Mouse (Mus musculus) limb, embryonic 12.5 days (tissue): ENCODE results near the gene 1110017D15Rik. TPM values are rescaled to one million over a fixed set of nuclear protein-coding genes. Genes with fewer than 3 reads are reported as not detected.

Experiments
- ATAC-seq: fragments of 200-750 bp; cut with Nextera tagmentation; 2 replicates; pipeline ENCODE4 v1.8.0; 2017; ENCODE audit warnings: low read depth, moderate TSS enrichment; ENCODE audit not compliant: insufficient number of reproducible peaks, insufficient read depth, low FRiP score, low TSS enrichment
- H3K27ac ChIP-seq: fragments of 300-500 bp; sonication (generic); 2 replicates; pipeline ENCODE4 v1.5.1; 2016; ENCODE audit warnings: mild to moderate bottlenecking, moderate library complexity
- H3K27me3 ChIP-seq: fragments of 300-500 bp; sonication (generic); 2 replicates; pipeline ENCODE4 v1.6.1; 2016; ENCODE audit warnings: mild to moderate bottlenecking, moderate library complexity
- H3K36me3 ChIP-seq: fragments of 300-500 bp; sonication (generic); 2 replicates; pipeline ENCODE4 v1.6.1; 2016; ENCODE audit warnings: mild to moderate bottlenecking, moderate library complexity
- H3K4me1 ChIP-seq: fragments of 300-500 bp; sonication (generic); replicated peaks from 2 replicates; pipeline ENCODE4 v1.6.1; 2016
- H3K4me2 ChIP-seq: fragments of 300-500 bp; sonication (generic); 2 replicates; pipeline ENCODE4 v1.6.1; 2016; ENCODE audit warnings: mild to moderate bottlenecking, moderate library complexity
- H3K4me3 ChIP-seq: fragments of 300-500 bp; sonication (generic); replicated peaks from 2 replicates; pipeline ENCODE4 v1.5.1; 2016; ENCODE audit warnings: mild to moderate bottlenecking
- H3K9ac ChIP-seq: fragments of 300-500 bp; sonication (generic); replicated peaks from 2 replicates; pipeline ENCODE4 v1.6.1; 2016; ENCODE audit warnings: mild to moderate bottlenecking, moderate library complexity
- H3K9me3 ChIP-seq: fragments of 300-500 bp; sonication (generic); 2 replicates; pipeline ENCODE4 v1.6.1; 2016; ENCODE audit warnings: mild to moderate bottlenecking, moderate library complexity
- WGBS: fragments of 180-500 bp; shearing (Covaris S2); methylation state at CpG from one replicate; pipeline ENCODE4 v1.1.7; 2016; 5-methylcytosine and 5-hydroxymethylcytosine counted together
- polyA plus RNA-seq: library from polyadenylated mRNA; unstranded; fragments of >200 nt; fragmentation: Nextera tagmentation; extraction: Ambion mirVana; gene quantifications from 2 replicates; pipeline ENCODE4 v1.2.1, GENCODE M21; 2016

The 1110017D15Rik gene
- polyA plus RNA-seq, 1 experiment from 2014 or later: 1.5 TPM

- H3K36me3 ChIP-seq: no peaks in the 10 kb centered on the region
- ATAC-seq: no peak
- no peak overlapping the region for H3K9ac ChIP-seq
- H3K27ac ChIP-seq: no peak overlapping the region
- H3K4me2 ChIP-seq: no peak overlapping the region
- 61% methylated on average over 8 of the region's 8 CpGs for WGBS
- H3K4me3 ChIP-seq: no peak overlapping the region
- peaks cover 87% of the 10 kb centered on the region for H3K27me3 ChIP-seq
- H3K4me1 ChIP-seq: peaks cover 32% of the 10 kb centered on the region
- no peaks in the 10 kb centered on the region for H3K9me3 ChIP-seq
Observed at GRCm38 (mm10) chr4:41499619-41500018, 17.5 kb downstream of the 1110017D15Rik start.

GRCm38 (mm10) chr4:41498921-41499391, 18.2 kb downstream of the 1110017D15Rik start:
- H3K4me1 ChIP-seq: peaks cover 32% of the 10 kb centered on the region
- H3K27ac ChIP-seq: no peak overlapping the region
- no peak overlapping the region for H3K9ac ChIP-seq
- H3K9me3 ChIP-seq: no peaks in the 10 kb centered on the region
- peak overlapping the region; percentile 38 for H3K4me3 ChIP-seq
- peaks cover 93% of the 10 kb centered on the region for H3K27me3 ChIP-seq
- peak overlapping the region; percentile 67 for H3K4me2 ChIP-seq
- 2% methylated on average over 43 of the region's 43 CpGs for WGBS
- no peak for ATAC-seq
- H3K36me3 ChIP-seq: no peaks in the 10 kb centered on the region

GRCm38 (mm10) chr4:41497995-41498845, 18.9 kb downstream of the 1110017D15Rik start:
- no peak for ATAC-seq
- H3K9ac ChIP-seq: no peak overlapping the region; the same call in 1 of the 2 replicates
- H3K4me3 ChIP-seq: peak overlapping the region; percentile 38
- peaks cover 32% of the 10 kb centered on the region for H3K4me1 ChIP-seq
- no peak overlapping the region for H3K27ac ChIP-seq
- H3K27me3 ChIP-seq: peaks cover 99% of the 10 kb centered on the region
- H3K9me3 ChIP-seq: no peaks in the 10 kb centered on the region
- 4% methylated on average over 72 of the region's 72 CpGs for WGBS
- H3K4me2 ChIP-seq: peak overlapping the region; percentile 67
- no peaks in the 10 kb centered on the region for H3K36me3 ChIP-seq

GRCm38 (mm10) chr4:41497579-41497978, 19.6 kb downstream of the 1110017D15Rik start:
- Histone ChIP-seq H3K9me3 (no peaks in the 10 kb centered on the region), H3K27me3 (peaks cover 98% of the 10 kb centered on the region), H3K4me2 (peak overlapping the region; percentile 67), H3K27ac (no peak overlapping the region), H3K4me3 (peak overlapping the region; percentile 38), H3K9ac (no peak overlapping the region; the same call in 1 of the 2 replicates), H3K4me1 (peaks cover 31% of the 10 kb centered on the region), H3K36me3 (no peaks in the 10 kb centered on the region)
- ATAC-seq: no peak
- WGBS: 1% methylated on average over 34 of the region's 34 CpGs

GRCm38 (mm10) chr4:41497046-41497445, 20.1 kb downstream of the 1110017D15Rik start:
- WGBS: 53% methylated on average over 5 of the region's 5 CpGs
- H3K9ac ChIP-seq: no peak overlapping the region
- H3K36me3 ChIP-seq: no peaks in the 10 kb centered on the region
- peaks cover 26% of the 10 kb centered on the region for H3K4me1 ChIP-seq
- no peaks in the 10 kb centered on the region for H3K9me3 ChIP-seq
- no peak overlapping the region for H3K4me2 ChIP-seq
- no peak overlapping the region for H3K27ac ChIP-seq
- no peak overlapping the region; the same call in 1 of the 2 replicates for H3K4me3 ChIP-seq
- no peak for ATAC-seq
- H3K27me3 ChIP-seq: peaks cover 93% of the 10 kb centered on the region

- Histone ChIP-seq H3K27me3 (peaks cover 81% of the 10 kb centered on the region), H3K27ac (no peak overlapping the region), H3K4me1 (peaks cover 20% of the 10 kb centered on the region), H3K36me3 (no peaks in the 10 kb centered on the region), H3K4me3 (no peak overlapping the region), H3K9me3 (no peaks in the 10 kb centered on the region), H3K9ac (no peak overlapping the region), H3K4me2 (no peak overlapping the region)
- no peak for ATAC-seq
- WGBS: 86% methylated on average over 11 of the region's 11 CpGs
Observed at GRCm38 (mm10) chr4:41495850-41496249, 21.3 kb downstream of the 1110017D15Rik start.

GRCm38 (mm10) chr4:41495076-41495475, 22.1 kb downstream of the 1110017D15Rik start:
- Histone ChIP-seq H3K4me2 (no peak overlapping the region), H3K4me3 (no peak overlapping the region), H3K9me3 (no peaks in the 10 kb centered on the region), H3K4me1 (peaks cover 20% of the 10 kb centered on the region), H3K9ac (no peak overlapping the region), H3K27me3 (peaks cover 73% of the 10 kb centered on the region), H3K27ac (no peak overlapping the region), H3K36me3 (no peaks in the 10 kb centered on the region)
- no peak for ATAC-seq
- 83% methylated on average over 4 of the region's 4 CpGs for WGBS

- H3K27me3 ChIP-seq: peaks cover 68% of the 10 kb centered on the region
- no peak overlapping the region for H3K9ac ChIP-seq
- H3K4me2 ChIP-seq: no peak overlapping the region
- 43% methylated on average over 3 of the region's 3 CpGs for WGBS
- H3K4me3 ChIP-seq: no peak overlapping the region
- no peak for ATAC-seq
- H3K27ac ChIP-seq: no peak overlapping the region
- no peaks in the 10 kb centered on the region for H3K36me3 ChIP-seq
- no peaks in the 10 kb centered on the region for H3K9me3 ChIP-seq
- H3K4me1 ChIP-seq: peaks cover 20% of the 10 kb centered on the region
Observed at GRCm38 (mm10) chr4:41494378-41494777, 22.8 kb downstream of the 1110017D15Rik start.

- H3K27ac ChIP-seq: no peak overlapping the region
- H3K9ac ChIP-seq: no peak overlapping the region
- 88% methylated on average over 3 of the region's 3 CpGs for WGBS
- no peak overlapping the region for H3K4me3 ChIP-seq
- no peaks in the 10 kb centered on the region for H3K36me3 ChIP-seq
- peaks cover 60% of the 10 kb centered on the region for H3K27me3 ChIP-seq
- H3K9me3 ChIP-seq: no peaks in the 10 kb centered on the region
- H3K4me2 ChIP-seq: no peak overlapping the region
- peaks cover 12% of the 10 kb centered on the region for H3K4me1 ChIP-seq
- ATAC-seq: no peak
Observed at GRCm38 (mm10) chr4:41493464-41494116, 23.5 kb downstream of the 1110017D15Rik start.

GRCm38 (mm10) chr4:41492951-41493350, 24.2 kb downstream of the 1110017D15Rik start:
- Histone ChIP-seq H3K27ac (no peak overlapping the region), H3K27me3 (peaks cover 54% of the 10 kb centered on the region), H3K9me3 (no peaks in the 10 kb centered on the region), H3K9ac (no peak overlapping the region), H3K4me1 (peaks cover 6% of the 10 kb centered on the region), H3K36me3 (no peaks in the 10 kb centered on the region), H3K4me2 (no peak overlapping the region), H3K4me3 (no peak overlapping the region)
- ATAC-seq: no peak
- WGBS: 73% methylated on average over 7 of the region's 7 CpGs

- peaks cover 6% of the 10 kb centered on the region; the same call in 1 of the 2 replicates for H3K9me3 ChIP-seq
- H3K27ac ChIP-seq: peak overlapping the region; percentile 81
- H3K9ac ChIP-seq: no peak overlapping the region
- 0 out of 2 replicates have a peak, but pooled peaks cover 9% of the 10 kb centered on the region for H3K36me3 ChIP-seq
- ATAC-seq: peak; percentile 87
- 13% methylated on average over 6 of the region's 6 CpGs for WGBS
- peaks cover 29% of the 10 kb centered on the region for H3K4me1 ChIP-seq
- peak overlapping the region; percentile 15; the same call in 1 of the 2 replicates for H3K4me2 ChIP-seq
- peaks cover 15% of the 10 kb centered on the region; the same call in 1 of the 2 replicates for H3K27me3 ChIP-seq
- H3K4me3 ChIP-seq: no peak overlapping the region
Observed at GRCm38 (mm10) chr4:41481601-41482017, 35.5 kb downstream of the 1110017D15Rik start.
